Mouse (Mus musculus): ENCODE data around the gene Nos1. TPM values are rescaled to one million over a fixed set of nuclear protein-coding genes. Genes with fewer than 3 reads are reported as not detected.
"Not testable (repeated sequence)": the region's sequence is repeated elsewhere in the genome, so short reads cannot be mapped to it uniquely, and the experiment has no call there.

The Nos1 gene
- polyA plus RNA-seq, 1 experiment from 2014 or later = 0.82 TPM

DNA sequence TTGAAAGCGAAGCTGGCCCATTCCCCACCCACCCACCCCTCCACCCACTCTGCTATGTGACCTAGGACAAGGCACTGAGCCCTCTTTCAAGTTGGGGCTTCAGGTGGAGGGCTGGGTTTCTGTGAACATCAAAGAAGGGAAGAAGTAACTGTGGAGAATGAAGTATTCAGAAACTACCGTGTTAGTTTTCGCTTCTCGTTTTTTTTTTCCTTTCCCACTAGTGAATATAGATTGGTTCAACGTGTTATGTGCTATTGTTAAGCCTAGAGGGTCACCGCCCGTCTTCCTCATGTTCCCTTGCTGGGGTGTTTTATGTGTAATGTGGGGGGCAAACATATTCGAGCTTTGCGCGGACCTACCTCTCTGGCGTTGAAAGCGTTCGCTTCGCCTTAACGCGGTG, 85.0 kb downstream of the Nos1 start:
- H3K9me3 ChIP-seq (replicated peaks; ENCODE audit: low read length) = no peaks in the 10 kb centered on the region
- no peaks in the 10 kb centered on the region for H3K36me3 ChIP-seq (ENCODE audit: insufficient read depth, low read length)
- WGBS = 63% methylated on average over 16 of the region's 16 CpGs
- no peak for DNase-seq (ENCODE audit: low spot score)
- H3K9ac ChIP-seq (ENCODE audit: low read depth, low read length) = no peak overlapping the region
- H3K4me2 ChIP-seq (ENCODE audit: low read length) = no peak overlapping the region
- no peaks in the 10 kb centered on the region for H3K4me1 ChIP-seq (replicated peaks; ENCODE audit: insufficient read depth, low read length)
- no peak overlapping the region for H3K4me3 ChIP-seq (replicated peaks; ENCODE audit: low read depth, low read length)
- H3K27me3 ChIP-seq (ENCODE audit: insufficient read depth, low read length) = no peaks in the 10 kb centered on the region
- no peak overlapping the region for H3K27ac ChIP-seq
- TF ChIP-seq CTCF (IDR thresholded peaks at IDR 0.05; ENCODE audit: low read depth) = no peak
- no peak for ATAC-seq (replicated peaks; ENCODE audit: low FRiP score, low read depth)

DNA sequence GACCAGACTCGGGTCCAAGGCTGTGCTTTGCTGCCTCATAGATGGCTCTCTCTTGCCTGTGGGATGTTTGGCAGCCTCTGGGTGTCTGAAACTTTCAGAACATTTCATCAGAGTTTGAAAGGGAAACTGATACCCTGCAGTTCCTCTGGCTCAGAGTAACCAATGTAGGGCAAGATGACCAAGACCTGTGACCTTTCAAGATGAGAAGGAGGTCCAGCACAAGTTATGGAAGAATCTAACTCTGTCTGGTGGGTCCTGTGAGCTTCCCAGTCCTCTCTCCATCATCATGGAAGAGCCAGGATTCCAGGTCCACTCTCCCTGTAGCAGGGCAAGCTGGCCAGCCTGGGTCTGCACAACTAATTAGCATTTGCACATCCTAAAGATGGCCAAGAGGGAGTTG, 90.8 kb downstream of the Nos1 start:
- H3K27me3 ChIP-seq (ENCODE audit: insufficient read depth, low read length) = no peaks in the 10 kb centered on the region
- H3K4me1 ChIP-seq (replicated peaks; ENCODE audit: insufficient read depth, low read length) = no peaks in the 10 kb centered on the region
- H3K27ac ChIP-seq = no peak overlapping the region
- TF ChIP-seq CTCF (IDR thresholded peaks at IDR 0.05; ENCODE audit: low read depth) = no peak
- no peak overlapping the region for H3K4me2 ChIP-seq (ENCODE audit: low read length)
- ATAC-seq (replicated peaks; ENCODE audit: low FRiP score, low read depth) (no peak), DNase-seq (ENCODE audit: low spot score) (no peak)
- H3K9ac ChIP-seq (ENCODE audit: low read depth, low read length) = no peak overlapping the region
- H3K4me3 ChIP-seq (replicated peaks; ENCODE audit: low read depth, low read length) = no peak overlapping the region
- H3K9me3 ChIP-seq (replicated peaks; ENCODE audit: low read length) = no peaks in the 10 kb centered on the region
- no peaks in the 10 kb centered on the region for H3K36me3 ChIP-seq (ENCODE audit: insufficient read depth, low read length)
- 50% methylated on average over 1 of the region's 1 CpGs for WGBS

DNA sequence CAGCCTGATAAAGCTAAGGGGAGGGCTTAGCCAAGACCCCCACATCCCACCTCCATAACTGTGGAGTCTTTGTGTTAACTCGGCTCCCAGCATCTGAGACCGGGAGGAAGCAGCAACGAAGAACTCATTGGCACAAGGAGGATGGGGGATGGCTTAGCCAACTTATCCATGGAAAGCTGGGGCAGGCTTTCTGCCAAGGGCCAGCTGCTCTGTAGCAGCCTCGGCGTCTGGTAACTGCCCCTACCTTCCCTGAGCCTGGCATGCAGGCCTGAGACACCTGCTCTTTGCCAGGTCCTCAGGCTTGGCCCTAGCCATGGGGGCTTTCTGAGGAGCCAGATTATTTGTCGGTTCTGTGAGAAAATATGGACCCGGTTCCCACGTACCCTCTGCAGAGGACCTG, 93.0 kb downstream of the Nos1 start:
- WGBS = 86% methylated on average over 8 of the region's 8 CpGs

DNA sequence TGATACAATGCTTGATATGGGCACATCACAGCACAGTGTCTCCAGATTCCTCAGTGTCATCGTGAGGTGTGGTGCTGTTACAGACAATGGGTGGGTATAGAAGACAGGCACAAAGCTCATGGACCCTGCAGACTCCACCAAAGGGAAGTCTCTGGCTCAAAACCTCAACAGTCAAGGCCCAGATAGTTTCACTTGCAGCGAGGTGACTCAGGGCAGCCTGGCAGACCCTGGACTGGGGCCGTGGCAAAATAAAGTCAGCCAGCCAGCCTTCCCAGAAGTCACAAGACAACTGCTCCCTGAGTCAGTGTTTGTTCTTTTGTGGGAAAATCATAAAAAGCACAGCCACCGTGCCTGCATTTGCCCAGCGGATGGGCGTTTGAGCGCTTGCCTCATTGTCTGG, 93.4 kb downstream of the Nos1 start:
- WGBS = 83% methylated on average over 7 of the region's 7 CpGs
- H3K27me3 ChIP-seq (ENCODE audit: insufficient read depth, low read length) = no peaks in the 10 kb centered on the region
- TF ChIP-seq CTCF (IDR thresholded peaks at IDR 0.05; ENCODE audit: low read depth) = no peak
- no peaks in the 10 kb centered on the region for H3K4me1 ChIP-seq (replicated peaks; ENCODE audit: insufficient read depth, low read length)
- ATAC-seq (replicated peaks; ENCODE audit: low FRiP score, low read depth) = no peak
- H3K4me2 ChIP-seq (ENCODE audit: low read length) = no peak overlapping the region
- no peaks in the 10 kb centered on the region for H3K9me3 ChIP-seq (replicated peaks; ENCODE audit: low read length)
- H3K4me3 ChIP-seq (replicated peaks; ENCODE audit: low read depth, low read length) = no peak overlapping the region
- no peaks in the 10 kb centered on the region for H3K36me3 ChIP-seq (ENCODE audit: insufficient read depth, low read length)
- H3K27ac ChIP-seq = no peak overlapping the region
- DNase-seq (ENCODE audit: low spot score) = no peak
- H3K9ac ChIP-seq (ENCODE audit: low read depth, low read length) = no peak overlapping the region

More for the DNA sequence above, 93.0 kb downstream of the Nos1 start:
- Histone ChIP-seq H3K27me3 (ENCODE audit: insufficient read depth, low read length) (no peaks in the 10 kb centered on the region), H3K36me3 (ENCODE audit: insufficient read depth, low read length) (no peaks in the 10 kb centered on the region), H3K27ac (no peak overlapping the region), H3K4me3 (replicated peaks; ENCODE audit: low read depth, low read length) (no peak overlapping the region), H3K9ac (ENCODE audit: low read depth, low read length) (no peak overlapping the region), H3K4me1 (replicated peaks; ENCODE audit: insufficient read depth, low read length) (no peaks in the 10 kb centered on the region), H3K4me2 (ENCODE audit: low read length) (no peak overlapping the region), H3K9me3 (replicated peaks; ENCODE audit: low read length) (no peaks in the 10 kb centered on the region)
- ATAC-seq (replicated peaks; ENCODE audit: low FRiP score, low read depth) = no peak
- TF ChIP-seq CTCF (IDR thresholded peaks at IDR 0.05; ENCODE audit: low read depth) = no peak
- DNase-seq (ENCODE audit: low spot score) = no peak

DNA sequence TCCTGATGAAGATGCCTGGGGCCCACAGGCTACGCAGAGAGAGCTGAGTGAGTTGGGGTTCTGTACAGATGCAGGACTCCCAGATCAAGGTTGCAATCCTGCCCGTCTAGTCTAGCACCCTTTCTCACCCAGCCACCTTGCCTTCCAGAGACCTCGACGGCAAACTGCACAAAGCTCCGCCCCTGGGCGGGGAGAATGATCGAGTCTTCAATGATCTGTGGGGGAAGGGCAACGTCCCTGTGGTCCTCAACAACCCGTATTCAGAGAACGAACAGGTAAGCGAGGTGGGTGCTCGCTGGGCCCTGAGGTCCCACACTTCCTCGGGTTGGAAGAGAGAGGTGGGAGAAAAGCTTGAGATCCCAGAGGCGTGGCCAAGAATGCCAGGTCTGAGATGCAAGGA, 98.3 kb downstream of the Nos1 start:
- H3K4me2 ChIP-seq (ENCODE audit: low read length) = no peak overlapping the region
- no peak overlapping the region for H3K27ac ChIP-seq
- H3K4me3 ChIP-seq (replicated peaks; ENCODE audit: low read depth, low read length) = no peak overlapping the region
- no peaks in the 10 kb centered on the region for H3K9me3 ChIP-seq (replicated peaks; ENCODE audit: low read length)
- no peak for TF ChIP-seq CTCF (IDR thresholded peaks at IDR 0.05; ENCODE audit: low read depth)
- H3K36me3 ChIP-seq (ENCODE audit: insufficient read depth, low read length) = no peaks in the 10 kb centered on the region
- DNase-seq (ENCODE audit: low spot score) (no peak), ATAC-seq (replicated peaks; ENCODE audit: low FRiP score, low read depth) (no peak)
- H3K4me1 ChIP-seq (replicated peaks; ENCODE audit: insufficient read depth, low read length) = no peaks in the 10 kb centered on the region
- no peaks in the 10 kb centered on the region for H3K27me3 ChIP-seq (ENCODE audit: insufficient read depth, low read length)
- no peak overlapping the region for H3K9ac ChIP-seq (ENCODE audit: low read depth, low read length)
- 43% methylated on average over 14 of the region's 14 CpGs for WGBS

DNA sequence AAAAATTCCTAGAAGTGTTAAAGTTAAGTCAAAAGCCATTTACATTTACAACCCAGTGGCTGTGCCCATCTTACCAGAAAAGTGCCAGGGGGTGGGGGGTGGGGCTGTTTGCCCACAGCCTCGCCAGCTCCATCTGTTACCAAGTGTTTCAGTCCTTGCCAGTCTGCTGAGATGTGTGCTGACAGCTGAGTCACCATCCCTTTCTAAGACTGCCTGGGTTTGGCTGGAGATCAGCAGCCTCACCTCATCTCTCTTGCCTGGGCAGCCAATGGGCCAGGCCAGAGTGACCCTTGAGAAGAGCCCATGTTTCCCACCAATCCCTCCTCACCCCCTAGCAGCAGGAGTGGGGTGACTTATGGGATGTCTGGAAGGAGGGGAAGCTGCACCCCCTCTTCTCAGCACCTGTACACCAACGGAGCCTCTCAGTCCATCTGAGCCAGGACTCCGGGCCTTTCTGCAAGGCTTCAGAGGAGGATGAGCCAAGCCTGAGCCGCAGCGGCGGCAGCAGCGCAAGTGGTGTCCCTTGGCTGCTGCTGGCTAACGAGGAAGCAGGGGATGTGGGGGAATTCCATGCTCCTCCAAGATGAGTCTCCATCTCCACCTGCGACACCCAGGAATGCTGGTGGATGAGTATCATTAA, 100.2 kb downstream of the Nos1 start:
- Histone ChIP-seq H3K27ac (no peak overlapping the region), H3K4me3 (replicated peaks; ENCODE audit: low read depth, low read length) (no peak overlapping the region), H3K9me3 (replicated peaks; ENCODE audit: low read length) (no peaks in the 10 kb centered on the region), H3K27me3 (ENCODE audit: insufficient read depth, low read length) (no peaks in the 10 kb centered on the region), H3K36me3 (ENCODE audit: insufficient read depth, low read length) (no peaks in the 10 kb centered on the region), H3K4me2 (ENCODE audit: low read length) (no peak overlapping the region), H3K4me1 (replicated peaks; ENCODE audit: insufficient read depth, low read length) (no peaks in the 10 kb centered on the region), H3K9ac (ENCODE audit: low read depth, low read length) (no peak overlapping the region)
- TF ChIP-seq CTCF (IDR thresholded peaks at IDR 0.05; ENCODE audit: low read depth) = no peak
- 90% methylated on average over 9 of the region's 9 CpGs for WGBS
- no peak for DNase-seq (ENCODE audit: low spot score)
- no peak for ATAC-seq (replicated peaks; ENCODE audit: low FRiP score, low read depth)

DNA sequence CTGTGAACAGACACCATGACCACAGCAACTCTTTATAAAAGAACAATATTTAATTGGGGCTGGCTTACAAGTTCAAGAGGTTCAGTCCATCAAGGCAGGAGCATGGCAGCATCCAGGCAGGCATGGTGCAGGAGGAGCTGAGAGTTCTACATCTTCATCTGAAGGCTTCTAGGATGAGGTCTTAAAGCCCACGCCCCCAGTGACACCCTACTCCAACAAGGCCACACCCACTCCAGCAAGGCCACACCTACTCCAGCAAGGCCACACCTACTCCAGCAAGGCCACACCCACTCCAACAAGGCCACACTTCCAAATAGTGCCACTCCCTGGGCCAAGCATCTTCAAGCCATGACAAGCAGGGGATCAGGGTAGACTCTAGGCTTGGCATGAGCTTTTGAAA, 101.6 kb downstream of the Nos1 start:
- not testable (repeated sequence) for H3K4me3 ChIP-seq (replicated peaks; ENCODE audit: low read depth, low read length); DNase-seq (ENCODE audit: low spot score); H3K36me3 ChIP-seq (ENCODE audit: insufficient read depth, low read length); H3K27me3 ChIP-seq (ENCODE audit: insufficient read depth, low read length); H3K9me3 ChIP-seq (replicated peaks; ENCODE audit: low read length); H3K27ac ChIP-seq; H3K9ac ChIP-seq (ENCODE audit: low read depth, low read length); H3K4me2 ChIP-seq (ENCODE audit: low read length); ATAC-seq (replicated peaks; ENCODE audit: low FRiP score, low read depth); H3K4me1 ChIP-seq (replicated peaks; ENCODE audit: insufficient read depth, low read length)
- 87% methylated on average over 1 of the region's 1 CpGs for WGBS

Measured in kidney, postnatal 0 days (tissue).